Mouse (Mus musculus) left cerebral cortex, adult 6 months (tissue): ENCODE measurements around the gene Hist2h4. TPM values are rescaled to one million over a fixed set of nuclear protein-coding genes. Genes with fewer than 3 reads are reported as not detected.

Source experiments
- long read RNA-seq, 2 experiments: library from polyadenylated mRNA; unstranded; transcript quantifications; one replicate each; pipeline ENCODE4 v2.0.0; 2019 to 2020
- polyA plus RNA-seq: library from polyadenylated mRNA; unstranded; fragments of <200 nt; fragmentation: Nextera tagmentation; gene quantifications from 2 replicates; pipeline ENCODE4 v1.2.3, GENCODE M21; 2021

Gene Hist2h4
- 0.64 and 1.9 TPM in 2 replicates for polyA plus RNA-seq
- long read RNA-seq, experiment 1, partial matches to known transcripts, result 0 of 3 reads
- long read RNA-seq, experiment 1, other reads (novel, unspliced or antisense), result 0 of 3 reads
- long read RNA-seq, experiment 2, partial matches to known transcripts, result 0 of 1 reads
- long read RNA-seq, experiment 2, other reads (novel, unspliced or antisense), result 0 of 1 reads

DNA sequence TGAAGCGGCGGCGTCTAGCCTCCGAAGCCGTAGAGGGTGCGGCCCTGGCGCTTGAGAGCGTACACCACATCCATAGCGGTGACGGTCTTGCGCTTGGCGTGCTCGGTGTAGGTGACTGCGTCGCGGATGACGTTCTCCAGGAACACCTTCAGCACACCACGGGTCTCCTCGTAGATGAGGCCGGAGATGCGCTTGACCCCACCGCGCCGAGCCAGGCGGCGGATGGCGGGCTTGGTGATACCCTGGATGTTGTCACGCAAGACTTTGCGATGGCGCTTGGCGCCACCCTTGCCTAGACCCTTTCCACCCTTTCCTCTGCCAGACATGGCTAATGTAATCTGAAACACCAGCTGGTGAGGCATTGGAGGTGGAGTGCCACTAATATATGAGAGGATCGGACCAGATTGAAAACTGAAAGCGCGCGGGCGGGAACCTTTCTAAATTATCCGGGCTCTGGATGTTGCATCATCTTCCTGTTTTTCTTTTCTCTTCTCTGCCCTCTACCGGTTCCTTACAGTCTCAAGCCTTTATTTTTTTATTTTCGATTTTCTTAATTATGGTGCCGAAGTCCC is at the start of gene Hist2h4:
Hist2h4 (minus strand) TSS at position 333 of the 572 bp plus-strand sequence.

DNA sequence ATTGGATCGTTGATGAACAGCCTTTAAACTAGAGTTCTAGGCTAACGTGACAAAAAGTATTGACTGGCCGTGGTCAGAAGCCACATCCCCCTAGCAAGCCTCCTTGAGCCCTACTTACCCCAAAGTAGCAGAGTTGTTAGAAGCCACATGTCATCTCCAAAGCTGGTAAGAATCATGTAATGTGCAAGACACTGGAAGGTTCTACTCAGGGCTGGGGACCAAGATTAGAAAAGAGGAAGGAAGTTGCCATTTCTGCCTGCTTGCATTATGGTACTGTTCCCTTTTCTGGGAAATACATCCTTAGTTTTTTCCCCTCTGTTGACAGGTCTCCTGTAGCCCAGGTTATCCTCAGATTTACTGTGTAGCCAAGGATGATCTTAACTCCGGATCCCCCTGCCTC is 30.7 kb upstream of the Hist2h4 start, which contains the start of gene Fcgr1:
Fcgr1 (minus strand) TSS at position 183 of the 400 bp plus-strand sequence.

DNA sequence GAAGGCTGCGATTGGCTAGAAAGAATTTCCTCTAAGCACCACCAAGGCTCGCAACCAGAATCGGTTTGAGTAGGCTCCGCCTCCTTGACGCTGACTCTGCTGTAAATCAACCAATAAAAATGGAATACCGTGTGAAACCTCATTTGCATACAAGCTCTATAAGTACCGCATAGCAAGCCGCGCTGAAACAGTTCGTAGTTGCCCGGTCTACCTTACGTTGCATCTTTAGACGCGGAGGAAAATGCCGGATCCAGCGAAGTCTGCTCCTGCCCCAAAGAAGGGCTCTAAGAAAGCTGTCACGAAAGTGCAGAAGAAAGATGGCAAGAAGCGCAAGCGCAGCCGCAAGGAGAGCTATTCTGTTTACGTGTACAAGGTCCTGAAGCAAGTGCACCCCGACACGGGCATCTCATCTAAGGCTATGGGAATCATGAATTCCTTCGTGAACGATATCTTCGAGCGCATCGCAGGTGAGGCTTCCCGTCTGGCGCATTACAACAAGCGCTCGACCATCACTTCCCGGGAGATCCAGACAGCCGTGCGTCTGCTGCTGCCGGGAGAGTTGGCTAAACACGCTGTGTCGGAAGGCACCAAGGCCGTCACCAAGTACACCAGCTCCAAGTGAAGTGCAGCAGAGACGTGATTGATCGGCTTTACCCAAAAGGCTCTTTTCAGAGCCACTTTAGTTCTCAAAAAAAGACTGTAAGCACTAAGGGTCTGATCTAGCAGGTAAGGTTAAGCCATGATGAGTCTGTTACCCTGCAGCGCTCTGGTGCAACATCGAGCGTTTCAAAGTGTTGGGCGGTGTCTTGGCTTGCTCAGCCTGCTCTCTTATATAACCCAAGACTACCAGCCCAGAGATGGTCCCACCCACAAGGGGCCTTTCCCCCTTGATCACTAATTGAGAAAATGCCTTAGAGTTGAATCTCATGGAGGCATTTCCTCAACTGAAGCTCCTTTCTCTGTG is 6.7 kb upstream of the Hist2h4 start, which contains the start of gene Hist2h2bb:
Hist2h2bb (plus strand) TSS at position 242 of the 964 bp plus-strand sequence.

DNA sequence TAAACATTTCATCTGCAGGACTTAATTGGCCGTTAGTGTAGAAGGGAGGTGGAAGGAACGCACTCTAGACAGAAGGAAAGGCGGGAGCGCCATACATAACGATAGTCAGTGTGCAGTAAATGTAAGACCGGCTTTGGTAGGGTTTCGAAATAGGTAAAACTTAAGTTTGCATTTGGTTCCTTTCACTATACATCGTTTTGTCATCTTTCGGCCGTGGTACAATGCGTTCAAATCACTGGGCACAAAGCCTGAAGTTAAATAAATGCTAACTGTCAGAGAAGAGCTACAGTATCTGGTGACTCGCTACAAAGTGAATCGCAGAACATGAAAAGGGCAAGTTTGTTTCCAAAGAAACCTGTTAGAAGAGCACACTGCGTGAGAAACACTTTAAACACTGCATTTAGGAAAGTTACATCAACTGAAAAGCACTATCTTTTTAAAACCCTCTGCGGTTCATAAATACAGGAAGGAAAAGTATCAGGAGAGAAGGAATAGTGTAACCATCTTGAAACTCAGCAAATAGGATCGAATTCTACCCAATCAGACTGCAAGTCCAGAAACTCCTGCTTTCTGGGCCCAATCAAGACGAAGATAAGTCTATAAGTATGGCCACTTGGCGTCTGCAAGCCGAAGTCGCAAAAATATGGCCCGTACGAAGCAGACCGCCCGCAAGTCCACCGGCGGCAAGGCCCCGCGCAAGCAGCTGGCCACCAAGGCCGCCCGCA is 5.1 kb upstream of the Hist2h4 start, which contains the start of gene Hist2h3b:
Hist2h3b (plus strand) TSS at position 604 of the 725 bp plus-strand sequence.

DNA sequence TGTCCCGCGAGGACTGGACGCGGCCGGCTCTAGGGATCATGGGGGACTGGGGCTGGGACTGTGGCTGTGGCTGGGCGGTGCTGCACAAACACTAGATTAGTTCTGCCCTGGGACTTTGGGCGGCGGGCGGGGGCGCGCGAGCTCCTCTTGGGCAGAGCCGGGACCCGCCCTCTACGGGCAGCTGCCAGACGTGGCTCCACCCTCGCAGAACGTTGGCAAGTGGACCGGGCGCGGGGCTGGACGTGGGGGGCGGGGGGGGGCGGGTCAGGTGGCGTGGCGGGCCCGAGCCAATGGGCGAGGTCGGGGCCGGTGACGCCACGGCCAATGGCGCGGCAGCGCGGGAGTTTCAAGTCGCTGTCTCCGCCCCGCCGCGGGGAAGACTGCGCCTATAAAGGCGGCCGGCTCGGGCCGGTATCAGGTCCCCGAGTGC is 16.7 kb downstream of the Hist2h4 start, which contains the start of gene Hist2h3c1:
Hist2h3c1 (plus strand) TSS at position 259 of the 430 bp plus-strand sequence.

DNA sequence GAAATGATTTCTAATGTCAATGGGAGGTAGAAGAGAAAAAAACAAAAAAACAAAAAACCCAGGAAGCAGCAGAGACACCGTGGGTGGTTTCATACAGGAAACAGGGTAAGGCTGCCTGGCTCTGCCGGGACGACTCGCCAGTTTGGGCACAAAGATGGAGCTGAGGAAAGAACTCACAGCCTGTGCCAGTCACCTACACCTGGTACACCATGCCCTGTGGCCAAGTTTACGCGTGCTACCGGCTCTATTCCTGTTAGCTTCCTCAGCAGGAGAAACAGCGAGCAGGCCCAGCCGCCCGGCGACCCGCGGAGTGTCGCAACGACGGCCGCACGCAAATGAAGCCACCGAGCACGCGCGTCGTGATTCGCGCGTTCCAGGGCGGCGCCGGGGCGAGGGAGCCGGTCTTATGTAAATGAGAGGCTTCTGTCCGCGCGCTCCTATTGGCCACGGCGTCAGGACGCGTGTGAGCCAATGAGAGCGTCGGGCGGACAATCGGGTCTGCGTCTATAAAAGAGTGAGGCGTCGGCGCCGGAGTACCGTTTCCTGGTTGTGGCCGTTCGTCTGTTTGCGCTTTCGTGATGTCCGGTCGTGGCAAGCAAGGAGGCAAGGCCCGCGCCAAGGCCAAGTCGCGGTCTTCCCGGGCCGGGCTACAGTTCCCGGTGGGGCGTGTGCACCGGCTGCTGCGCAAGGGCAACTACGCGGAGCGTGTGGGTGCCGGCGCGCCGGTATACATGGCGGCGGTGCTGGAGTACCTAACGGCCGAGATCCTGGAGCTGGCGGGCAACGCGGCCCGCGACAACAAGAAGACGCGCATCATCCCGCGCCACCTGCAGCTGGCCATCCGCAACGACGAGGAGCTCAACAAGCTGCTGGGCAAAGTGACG is 17.9 kb downstream of the Hist2h4 start, which contains the start of gene Hist2h2aa1:
Hist2h2aa1 (plus strand) TSS at position 495 of the 884 bp plus-strand sequence.

DNA sequence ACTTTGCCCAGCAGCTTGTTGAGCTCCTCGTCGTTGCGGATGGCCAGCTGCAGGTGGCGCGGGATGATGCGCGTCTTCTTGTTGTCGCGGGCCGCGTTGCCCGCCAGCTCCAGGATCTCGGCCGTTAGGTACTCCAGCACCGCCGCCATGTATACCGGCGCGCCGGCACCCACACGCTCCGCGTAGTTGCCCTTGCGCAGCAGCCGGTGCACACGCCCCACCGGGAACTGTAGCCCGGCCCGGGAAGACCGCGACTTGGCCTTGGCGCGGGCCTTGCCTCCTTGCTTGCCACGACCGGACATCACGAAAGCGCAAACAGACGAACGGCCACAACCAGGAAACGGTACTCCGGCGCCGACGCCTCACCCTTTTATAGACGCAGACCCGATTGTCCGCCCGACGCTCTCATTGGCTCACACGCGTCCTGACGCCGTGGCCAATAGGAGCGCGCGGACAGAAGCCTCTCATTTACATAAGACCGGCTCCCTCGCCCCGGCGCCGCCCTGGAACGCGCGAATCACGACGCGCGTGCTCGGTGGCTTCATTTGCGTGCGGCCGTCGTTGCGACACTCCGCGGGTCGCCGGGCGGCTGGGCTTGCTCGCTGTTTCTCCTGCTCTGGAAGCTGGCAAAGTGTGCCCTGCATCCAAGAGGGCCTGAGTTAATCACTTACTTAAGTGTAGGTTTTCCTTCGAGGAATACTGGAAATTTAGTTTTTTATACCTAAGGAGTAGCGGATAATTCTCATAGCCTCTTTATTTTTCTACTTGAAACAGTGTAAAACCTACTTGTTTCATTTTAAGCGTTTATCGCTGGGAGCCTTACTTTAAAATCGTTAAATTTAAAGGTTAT is 22.9 kb downstream of the Hist2h4 start, which contains the start of gene Hist2h2aa2:
Hist2h2aa2 (minus strand) TSS at position 328 of the 850 bp plus-strand sequence.

DNA sequence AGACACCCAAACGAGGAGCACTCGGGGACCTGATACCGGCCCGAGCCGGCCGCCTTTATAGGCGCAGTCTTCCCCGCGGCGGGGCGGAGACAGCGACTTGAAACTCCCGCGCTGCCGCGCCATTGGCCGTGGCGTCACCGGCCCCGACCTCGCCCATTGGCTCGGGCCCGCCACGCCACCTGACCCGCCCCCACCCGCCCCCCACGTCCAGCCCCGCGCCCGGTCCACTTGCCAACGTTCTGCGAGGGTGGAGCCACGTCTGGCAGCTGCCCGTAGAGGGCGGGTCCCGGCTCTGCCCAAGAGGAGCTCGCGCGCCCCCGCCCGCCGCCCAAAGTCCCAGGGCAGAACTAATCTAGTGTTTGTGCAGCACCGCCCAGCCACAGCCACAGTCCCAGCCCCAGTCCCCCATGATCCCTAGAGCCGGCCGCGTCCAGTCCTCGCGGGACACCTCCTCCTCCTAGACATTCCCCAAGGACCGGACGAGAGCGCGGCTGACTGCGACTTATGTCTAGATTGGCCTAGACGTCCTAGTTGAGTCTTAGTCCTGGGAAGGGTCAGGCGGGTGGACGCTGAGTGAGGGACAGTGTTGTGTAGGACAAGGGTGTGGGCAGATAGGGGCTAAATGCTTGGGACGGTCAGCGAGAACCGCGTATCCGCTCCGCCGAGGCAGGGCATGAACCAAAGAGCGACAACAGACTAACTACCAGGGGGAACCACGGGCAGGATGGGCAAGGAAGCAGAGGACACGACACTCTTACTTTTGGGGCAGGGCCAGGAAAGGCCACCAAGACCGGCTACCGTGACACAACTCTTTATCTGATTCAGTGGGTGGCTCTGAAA is 23.9 kb downstream of the Hist2h4 start, which contains the start of gene Hist2h3c2:
Hist2h3c2 (minus strand) TSS at position 174 of the 840 bp plus-strand sequence.

DNA sequence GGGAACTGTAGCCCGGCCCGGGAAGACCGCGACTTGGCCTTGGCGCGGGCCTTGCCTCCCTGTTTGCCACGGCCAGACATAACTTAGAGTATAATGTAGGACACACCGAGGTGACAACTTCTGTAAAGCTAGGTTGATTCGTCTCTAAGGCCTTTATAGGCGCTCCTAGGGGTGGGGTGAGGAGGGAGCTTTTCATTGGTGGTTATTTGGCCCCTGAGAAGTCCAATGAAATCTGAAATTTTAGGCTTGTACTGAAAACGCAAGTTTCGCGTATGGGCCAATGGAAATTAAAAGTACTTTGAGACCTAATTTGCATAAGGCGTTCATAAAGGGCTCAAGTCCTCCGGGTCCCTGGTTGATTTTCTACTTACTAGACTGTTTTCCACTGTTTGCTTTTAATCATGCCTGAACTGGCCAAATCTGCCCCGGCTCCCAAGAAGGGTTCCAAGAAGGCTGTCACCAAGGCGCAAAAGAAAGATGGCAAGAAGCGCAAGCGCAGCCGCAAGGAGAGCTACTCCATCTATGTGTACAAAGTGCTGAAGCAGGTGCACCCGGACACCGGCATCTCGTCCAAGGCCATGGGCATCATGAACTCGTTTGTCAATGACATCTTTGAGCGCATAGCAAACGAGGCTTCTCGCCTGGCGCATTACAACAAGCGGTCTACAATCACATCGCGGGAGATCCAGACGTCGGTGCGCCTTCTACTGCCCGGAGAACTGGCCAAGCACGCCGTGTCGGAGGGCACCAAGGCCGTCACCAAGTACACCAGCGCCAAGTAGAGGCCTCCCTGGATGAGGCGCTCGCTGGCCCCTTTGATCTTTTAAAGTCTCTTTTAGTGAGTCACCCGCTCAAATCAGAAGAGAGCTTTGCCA is 42.1 kb downstream of the Hist2h4 start, which contains the start of the genes Hist2h2ac and Hist2h2be:
Hist2h2ac (minus strand) TSS at position 116 of the 875 bp plus-strand sequence.
Hist2h2be (plus strand) TSS at position 355 of the 875 bp plus-strand sequence.

DNA sequence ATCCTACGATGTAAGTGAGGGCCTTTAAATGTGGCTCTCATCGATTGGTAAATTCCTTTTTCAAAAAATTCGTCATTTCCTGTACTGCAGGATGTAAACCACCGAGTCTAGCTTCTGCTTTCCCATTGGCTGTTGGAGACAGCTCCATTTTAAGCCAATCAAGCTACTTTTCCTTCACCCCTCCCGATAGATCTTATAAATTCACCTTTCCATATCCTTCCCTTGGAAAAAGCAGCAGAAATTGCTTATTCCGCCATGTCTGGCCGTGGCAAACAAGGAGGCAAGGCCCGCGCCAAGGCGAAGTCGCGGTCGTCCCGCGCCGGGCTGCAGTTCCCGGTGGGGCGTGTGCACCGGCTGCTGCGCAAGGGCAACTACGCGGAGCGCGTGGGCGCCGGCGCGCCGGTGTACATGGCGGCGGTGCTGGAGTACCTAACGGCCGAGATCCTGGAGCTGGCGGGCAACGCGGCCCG is 43.4 kb downstream of the Hist2h4 start, which contains the start of the genes Bola1 and Hist2h2ab:
Bola1 (minus strand) TSS at position 49 of the 470 bp plus-strand sequence.
Hist2h2ab (plus strand) TSS at position 205 of the 470 bp plus-strand sequence.

Other genes starting within 250 kb of the Hist2h4 start
- gene Vps45, start 204.8 kb downstream of the Hist2h4 start, polyA plus RNA-seq, result 26.6 and 36.6 TPM in 2 replicates
- 6.3 and 9.2 TPM in 2 replicates for gene Otud7b, start 158.8 kb downstream of the Hist2h4 start, polyA plus RNA-seq
- 2.8 and 3.6 TPM in 2 replicates for gene Mtmr11, start 101.3 kb downstream of the Hist2h4 start, polyA plus RNA-seq
- 17.7 and 42.8 TPM in 2 replicates for gene Sf3b4, start 91.0 kb downstream of the Hist2h4 start, polyA plus RNA-seq
- gene Sv2a, start 82.2 kb downstream of the Hist2h4 start, polyA plus RNA-seq, result 68.9 and 69.5 TPM in 2 replicates
- gene Bola1, start 43.6 kb downstream of the Hist2h4 start, polyA plus RNA-seq, result 65.5 and 81.7 TPM in 2 replicates
- 0.48 TPM in 1 of 2 replicates, not detected in the other for gene Hist2h2ab, start 43.4 kb downstream of the Hist2h4 start, polyA plus RNA-seq
- gene Hist2h2ac, start 42.4 kb downstream of the Hist2h4 start, polyA plus RNA-seq, result 1.9 and 7.2 TPM in 2 replicates
- 3.9 and 7.0 TPM in 2 replicates for gene Hist2h2be, start 42.2 kb downstream of the Hist2h4 start, polyA plus RNA-seq
- 1.3 and 4.7 TPM in 2 replicates for gene Hist2h3c2, start 24.2 kb downstream of the Hist2h4 start, polyA plus RNA-seq
- 72.8 and 123 TPM in 2 replicates for gene Hist2h2aa2, start 23.0 kb downstream of the Hist2h4 start, polyA plus RNA-seq
- gene Hist2h2aa1, start 17.8 kb downstream of the Hist2h4 start, polyA plus RNA-seq, result 110 and 145 TPM in 2 replicates
- gene Hist2h3c1, start 16.6 kb downstream of the Hist2h4 start, polyA plus RNA-seq, result 0.31 and 0.82 TPM in 2 replicates
- gene Hist2h3b, start 5.3 kb upstream of the Hist2h4 start, polyA plus RNA-seq, result 3.8 and 8.0 TPM in 2 replicates
- not detected in 2 replicates for gene Hist2h2bb, start 6.4 kb upstream of the Hist2h4 start, polyA plus RNA-seq
- 2.0 and 4.6 TPM in 2 replicates for gene Fcgr1, start 30.7 kb upstream of the Hist2h4 start, polyA plus RNA-seq
- not detected in 2 replicates for gene BC107364, start 189.0 kb upstream of the Hist2h4 start, polyA plus RNA-seq